Mouse (Mus musculus): ENCODE measurements at regions not wholly inside any gene's neighbourhood (a gene's known extent, or its start where the extent isn't known, plus 50 kb on each side); places are given as distances from the start of the nearest gene placed in this dataset.

DNA sequence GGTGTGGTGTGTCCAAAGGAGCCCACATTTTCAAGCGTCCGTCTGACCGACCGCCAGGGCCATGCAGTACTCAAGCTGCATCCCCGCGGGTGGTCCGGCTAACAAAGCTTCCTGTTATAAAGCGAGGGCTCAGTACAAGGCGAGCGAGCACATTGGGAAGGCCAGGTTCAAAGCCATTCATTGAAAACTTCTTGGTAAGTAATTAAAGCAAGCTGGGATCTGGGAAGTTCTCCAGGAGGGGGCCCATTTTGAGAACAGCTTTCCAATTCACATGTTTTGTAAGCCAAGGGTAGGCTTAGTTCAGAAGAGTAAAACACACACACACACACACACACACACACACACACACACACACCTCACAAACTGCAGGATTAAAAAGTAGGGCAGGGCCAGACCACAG, 57.3 kb upstream of the Prep start:
- H3K4me3 ChIP-seq: no peak overlapping the region
- intact Hi-C loops (cut with DNase I): no loop called here
- no peak overlapping the region for H3K27ac ChIP-seq
- peak in 1 of 2 experiments; percentile 24 for DNase-seq (ENCODE audit: extremely low spot score in 1 of 2, low spot score in 2 of 2)
- TF ChIP-seq CTCF (IDR thresholded peaks at IDR 0.05): no peak

DNA sequence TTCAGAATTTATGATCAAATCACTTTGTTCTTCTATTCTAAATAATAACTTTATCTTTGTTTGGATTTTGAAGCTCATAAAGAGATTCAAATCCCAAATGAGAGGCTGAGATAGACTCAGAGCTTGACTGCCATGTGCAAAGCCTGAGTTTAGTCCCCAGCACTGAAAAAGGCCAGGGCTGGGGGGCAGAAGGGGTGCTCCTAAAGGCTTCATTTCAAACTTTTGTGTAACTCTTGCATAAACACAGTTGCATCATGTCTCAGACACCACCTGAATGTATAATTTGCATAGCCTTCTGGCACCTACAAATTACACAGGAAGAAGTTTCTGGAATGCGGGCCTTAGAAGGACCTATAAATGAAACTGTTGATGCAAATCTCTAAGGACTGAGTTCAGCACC, 57.8 kb upstream of the Prep start:
- no peak for TF ChIP-seq CTCF (IDR thresholded peaks at IDR 0.05)
- intact Hi-C loops (cut with DNase I): no loop called here
- H3K4me3 ChIP-seq: no peak overlapping the region
- no peak overlapping the region for H3K27ac ChIP-seq
- DNase-seq (ENCODE audit: extremely low spot score in 1 of 2, low spot score in 2 of 2): no peak

DNA sequence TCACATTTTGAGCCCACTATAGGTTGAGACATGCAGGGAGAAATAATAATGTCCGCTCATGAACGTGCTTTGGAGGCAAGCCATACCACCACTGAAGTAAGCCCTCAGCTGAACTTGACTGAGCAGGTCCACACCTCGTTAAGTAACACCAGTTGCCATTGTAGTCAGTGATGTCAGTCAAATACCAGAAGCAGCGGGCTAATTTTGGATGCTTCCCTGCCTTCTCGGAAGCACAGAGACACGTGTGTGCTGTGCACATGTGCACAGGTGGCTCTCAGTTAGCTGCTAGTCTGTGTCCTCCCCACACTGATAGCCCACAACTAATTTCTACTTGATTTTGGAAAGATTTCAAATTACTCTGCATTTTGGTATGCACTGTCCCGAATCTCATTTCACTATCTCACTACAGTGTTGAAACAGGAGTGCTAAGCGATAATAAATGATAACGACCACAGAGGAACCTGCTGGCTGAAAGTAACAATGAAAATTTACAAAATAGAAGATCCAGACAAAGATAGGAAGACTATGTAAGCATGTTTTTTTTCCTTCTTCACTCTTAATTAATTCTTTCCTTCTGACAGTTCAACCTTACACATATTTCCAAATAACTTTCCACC, 62.9 kb upstream of the Prep start:
- no peak overlapping the region for H3K27ac ChIP-seq
- no peak for TF ChIP-seq CTCF (IDR thresholded peaks at IDR 0.05)
- DNase-seq (ENCODE audit: extremely low spot score in 1 of 2, low spot score in 2 of 2): no peak
- H3K4me3 ChIP-seq: no peak overlapping the region
- intact Hi-C loops (cut with DNase I): loop anchor here (5.0 kb wide), 1 partner anchor 477 kb away; the partner anchor contains the start of gene Prdm1

DNA sequence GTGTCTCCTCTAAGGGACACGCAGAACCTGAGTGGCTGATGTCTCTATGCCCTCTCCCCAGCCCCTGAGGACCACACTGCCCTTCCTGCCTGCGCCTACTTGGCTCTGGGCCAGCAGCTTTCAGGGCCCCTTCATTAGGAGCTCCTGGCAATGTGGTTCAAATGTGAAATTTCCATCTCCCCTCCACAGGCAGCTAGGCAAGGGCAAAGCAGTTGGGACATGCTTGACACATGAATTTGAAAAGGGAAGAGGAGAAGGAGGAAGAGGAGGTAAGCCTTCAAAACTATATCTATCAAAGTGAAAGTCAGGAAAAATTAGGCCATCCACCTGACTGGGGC, 63.7 kb upstream of the Prep start:
- intact Hi-C loops (cut with DNase I): loop anchor here (5.0 kb wide), 1 partner anchor 476 kb away; the partner anchor contains the start of gene Prdm1
- DNase-seq (ENCODE audit: extremely low spot score in 1 of 2, low spot score in 2 of 2): no peak
- H3K4me3 ChIP-seq: no peak overlapping the region
- H3K27ac ChIP-seq: no peak overlapping the region
- no peak for TF ChIP-seq CTCF (IDR thresholded peaks at IDR 0.05)

DNA sequence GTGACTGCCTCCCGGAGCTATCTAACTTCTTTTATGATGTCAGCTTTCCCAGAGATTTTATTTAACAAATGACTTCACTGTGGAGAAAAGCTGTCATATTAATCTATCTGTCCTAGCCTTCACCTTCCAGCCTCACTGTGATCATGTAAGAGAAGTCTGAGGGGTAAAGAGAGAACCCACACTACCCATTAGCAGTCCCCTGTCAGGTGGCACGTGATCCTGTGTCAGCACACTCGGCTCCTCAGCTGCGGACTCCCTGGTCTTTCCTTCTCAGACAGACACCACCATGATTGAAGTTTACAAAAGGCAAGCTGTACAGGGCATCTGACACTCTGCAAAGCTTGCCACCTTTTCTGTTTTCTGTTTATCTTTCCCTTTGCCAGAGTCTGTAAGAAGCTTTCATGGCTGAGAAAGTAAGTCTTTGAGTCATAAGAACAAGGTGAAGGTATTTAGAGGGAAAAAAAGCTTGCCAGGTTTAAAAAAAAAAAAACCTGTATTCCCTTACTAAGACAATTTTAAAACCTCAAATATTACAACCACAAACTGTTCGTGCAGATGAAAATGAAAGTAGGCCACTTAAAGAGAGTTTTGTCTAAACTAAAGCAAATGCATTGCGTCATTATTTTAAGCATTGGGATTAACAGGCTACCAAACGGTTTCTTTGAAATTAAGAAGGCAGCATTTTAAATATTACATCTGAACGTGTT, 64.2 kb upstream of the Prep start:
- no peak overlapping the region for H3K4me3 ChIP-seq
- no peak for DNase-seq (ENCODE audit: extremely low spot score in 1 of 2, low spot score in 2 of 2)
- H3K27ac ChIP-seq: no peak overlapping the region
- TF ChIP-seq CTCF (IDR thresholded peaks at IDR 0.05): no peak
- intact Hi-C loops (cut with DNase I): loop anchor here (5.0 kb wide), 1 partner anchor 475 kb away; the partner anchor contains the start of gene Prdm1

DNA sequence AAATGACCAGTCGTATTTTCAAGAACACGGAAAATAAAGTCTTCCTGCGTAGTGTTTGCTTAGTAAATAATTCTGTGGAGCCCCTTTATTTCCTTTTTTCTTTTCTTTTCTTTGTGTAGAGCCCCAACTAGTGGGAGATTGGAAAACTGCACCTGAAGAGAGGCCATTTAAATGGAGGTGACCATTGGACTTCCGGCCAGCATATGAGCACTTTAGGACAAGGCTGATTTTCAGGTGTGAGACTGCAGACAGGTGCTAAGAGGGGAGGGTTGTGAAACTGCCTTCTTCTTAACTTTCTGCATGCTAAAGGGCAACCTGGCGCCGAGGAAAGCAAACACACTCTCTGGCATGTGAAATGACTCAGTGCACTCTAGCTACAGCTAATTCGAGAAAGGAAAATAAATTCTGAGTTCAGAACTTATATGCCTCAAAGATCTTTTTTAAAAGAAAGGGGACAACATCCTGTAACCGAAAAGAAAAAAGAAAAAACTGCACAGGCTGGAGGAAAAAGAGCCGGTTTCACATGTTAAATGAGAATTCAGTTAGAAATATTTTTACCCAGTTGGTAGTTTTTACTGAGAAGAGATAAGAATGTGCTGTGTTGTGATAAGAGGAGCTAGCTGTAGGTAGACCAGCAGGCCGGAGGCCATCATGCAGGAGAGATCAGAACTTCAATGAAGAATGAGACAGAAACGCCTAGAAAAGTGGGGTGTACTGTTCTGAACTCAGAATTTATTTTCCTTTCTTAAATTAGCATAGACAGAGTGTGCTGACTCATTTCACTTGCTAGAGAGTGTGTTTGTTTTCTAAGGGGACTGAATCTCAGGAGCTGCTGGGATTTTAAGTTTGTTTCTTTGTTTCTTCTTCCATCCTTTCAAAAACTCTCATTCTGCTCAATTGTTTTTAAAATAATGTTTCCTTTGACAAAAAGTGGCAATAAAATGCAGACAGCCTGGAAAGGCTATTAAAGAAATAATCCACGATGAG, 65.8 kb upstream of the Prep start:
- H3K4me3 ChIP-seq: peak overlapping the region; percentile 20
- peak; percentile 24 to 34 for DNase-seq (ENCODE audit: extremely low spot score in 1 of 2, low spot score in 2 of 2)
- peak overlapping the region; percentile 24; the same call in 1 of the 2 replicates for H3K27ac ChIP-seq
- TF ChIP-seq CTCF (IDR thresholded peaks at IDR 0.05): peak; percentile 89
- intact Hi-C loops (cut with DNase I): loop anchor here (1.0 to 5.0 kb wide), 4 partner anchors 474 to 708 kb away; partner anchors contain the start of gene Prdm1

DNA sequence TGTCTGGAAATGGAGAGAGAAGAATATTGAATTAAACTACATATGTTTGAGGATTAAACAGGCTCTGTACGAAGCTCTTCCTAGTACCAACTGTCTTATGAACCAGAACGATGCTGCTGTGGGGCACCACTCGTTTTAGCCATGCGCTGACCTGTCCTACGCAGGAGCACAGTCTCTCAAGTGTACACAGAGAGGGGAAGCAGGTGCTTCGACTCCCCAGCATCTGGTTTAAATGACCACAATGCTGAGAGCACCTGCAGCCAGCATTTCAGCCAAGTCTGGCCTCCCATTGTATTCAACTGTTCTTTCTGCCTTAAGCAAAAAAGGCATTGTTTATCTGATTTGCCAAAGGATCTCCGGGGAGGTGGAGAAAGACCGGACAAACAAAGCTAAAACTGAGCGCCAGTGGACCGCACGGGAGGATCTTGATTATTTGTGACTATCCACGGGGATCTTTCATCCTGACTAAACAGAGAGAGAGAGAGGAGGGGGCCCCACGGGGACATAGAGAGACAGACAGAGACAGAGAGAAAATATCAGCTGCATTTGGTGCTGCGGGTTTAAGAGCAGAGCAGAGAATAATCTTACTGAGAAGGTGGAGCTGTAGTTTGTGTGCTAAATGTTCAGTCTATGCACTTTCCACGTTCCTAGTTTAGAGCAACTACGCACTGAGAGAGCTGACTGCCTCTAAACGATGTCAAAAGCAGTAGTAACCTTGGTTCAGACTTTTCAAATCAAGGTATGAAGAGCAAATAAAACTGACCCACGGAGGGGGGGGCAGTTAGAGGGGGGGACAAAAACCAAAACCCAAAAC, 66.8 kb upstream of the Prep start:
- intact Hi-C loops (cut with DNase I): loop anchor here (1.0 to 5.0 kb wide), 4 partner anchors 473 to 707 kb away; partner anchors contain the start of gene Prdm1
- peak overlapping the region; percentile 24; the same call in 1 of the 2 replicates for H3K27ac ChIP-seq
- no peak for DNase-seq (ENCODE audit: extremely low spot score in 1 of 2, low spot score in 2 of 2)
- H3K4me3 ChIP-seq: peak overlapping the region; percentile 20
- no peak for TF ChIP-seq CTCF (IDR thresholded peaks at IDR 0.05)

DNA sequence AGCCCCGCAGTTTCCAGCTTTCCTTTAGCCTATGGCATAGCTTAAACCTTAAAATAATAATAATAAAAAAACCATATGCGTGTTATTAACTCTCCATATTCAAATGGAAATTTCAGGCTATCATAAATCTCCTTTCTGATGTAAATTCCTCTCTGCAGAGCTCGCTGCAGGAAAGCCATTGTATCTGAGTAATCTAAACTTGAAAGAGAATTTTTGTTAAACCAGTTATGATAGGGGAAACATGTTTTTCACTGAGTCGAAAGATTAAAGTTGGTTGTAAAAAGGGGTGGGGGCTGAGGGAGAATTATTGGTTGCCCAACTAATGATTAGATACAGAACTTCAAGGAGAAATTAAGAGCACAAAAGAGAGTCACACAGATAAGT, 69.1 kb upstream of the Prep start:
- no peak for TF ChIP-seq CTCF (IDR thresholded peaks at IDR 0.05)
- Histone ChIP-seq H3K4me3 (no peak overlapping the region), H3K27ac (no peak overlapping the region)
- no peak for DNase-seq (ENCODE audit: extremely low spot score in 1 of 2, low spot score in 2 of 2)
- intact Hi-C loops (cut with DNase I): loop anchor here (5.0 kb wide), 1 partner anchor 126 kb away; no protein-coding TSS in a partner anchor

DNA sequence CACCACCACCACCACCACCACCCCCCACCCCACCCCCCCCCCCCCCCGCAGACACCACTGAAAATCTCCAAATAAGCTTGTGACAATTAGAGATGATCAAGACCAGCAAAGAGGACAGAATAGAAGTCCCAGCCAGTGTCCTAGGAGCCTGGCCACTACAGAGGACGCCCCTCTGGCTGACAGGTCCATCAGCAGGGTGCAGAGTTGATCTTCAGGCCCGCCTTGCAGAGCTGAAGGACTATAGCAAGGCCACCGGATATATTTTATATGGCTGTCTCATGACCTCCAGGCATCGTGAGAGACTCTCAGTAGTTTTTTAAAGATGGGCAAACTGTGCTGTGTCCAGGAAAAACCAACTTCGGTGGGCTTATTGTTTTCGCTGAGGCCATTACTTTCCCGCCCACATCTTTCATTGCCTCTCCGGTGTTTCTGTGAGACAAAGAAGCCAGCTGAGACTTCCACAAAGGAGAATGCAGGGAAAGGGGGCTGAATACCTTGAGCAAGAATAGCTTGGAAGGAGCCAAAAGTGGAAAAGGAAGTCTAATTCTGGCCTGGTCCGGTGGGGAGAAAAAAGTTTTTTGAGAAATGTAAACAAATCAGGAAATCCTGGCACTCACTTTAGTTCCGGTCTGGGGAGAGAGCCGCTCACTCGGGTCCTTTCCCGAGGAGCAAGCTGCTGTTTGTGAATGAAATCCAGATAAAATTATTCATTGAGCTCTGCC, 69.7 kb upstream of the Prep start:
- no peak overlapping the region for H3K27ac ChIP-seq
- intact Hi-C loops (cut with DNase I): loop anchor here (5.0 kb wide), 1 partner anchor 125 kb away; no protein-coding TSS in a partner anchor
- no peak overlapping the region for H3K4me3 ChIP-seq
- no peak for TF ChIP-seq CTCF (IDR thresholded peaks at IDR 0.05)
- DNase-seq (ENCODE audit: extremely low spot score in 1 of 2, low spot score in 2 of 2): no peak

DNA sequence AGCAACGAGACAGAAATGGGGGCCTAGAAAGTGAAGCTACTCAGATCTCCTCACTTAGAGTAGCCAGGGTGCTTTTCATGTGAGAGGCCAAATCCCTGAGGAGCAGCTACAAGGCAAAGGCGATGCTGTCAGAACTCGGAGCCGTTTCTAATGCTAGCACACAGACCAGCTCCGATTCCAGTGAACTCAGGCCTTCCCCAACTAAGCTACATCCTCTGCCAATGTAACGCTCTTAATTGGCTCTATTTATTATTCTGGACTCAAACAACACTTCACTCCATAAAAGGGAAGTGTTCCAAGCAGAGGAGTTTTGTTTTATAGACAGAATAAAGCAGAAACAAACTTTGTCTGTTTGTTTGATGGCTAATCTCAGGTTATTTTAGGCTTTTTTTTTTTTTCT, 71.2 kb upstream of the Prep start:
- no peak overlapping the region for H3K4me3 ChIP-seq
- DNase-seq (ENCODE audit: extremely low spot score in 1 of 2, low spot score in 2 of 2): no peak
- no peak overlapping the region for H3K27ac ChIP-seq
- intact Hi-C loops (cut with DNase I): loop anchor here (5.0 kb wide), 1 partner anchor 123 kb away; no protein-coding TSS in a partner anchor
- TF ChIP-seq CTCF (IDR thresholded peaks at IDR 0.05): no peak

All from left cerebral cortex, adult 2 months (tissue).